Mouse (Mus musculus): Measurements from ENCODE around the gene Zfp383. TPM values are rescaled to one million over a fixed set of nuclear protein-coding genes. Genes with fewer than 3 reads are reported as not detected.

The Zfp383 gene
- polyA plus RNA-seq, 1 experiment from 2014 or later = 12.6 TPM

- DNase-seq (ENCODE audit: low spot score) (no peak), ATAC-seq (replicated peaks; ENCODE audit: insufficient number of reproducible peaks, low FRiP score, low TSS enrichment, low read depth) (no peak)
- Histone ChIP-seq H3K9ac (replicated peaks; ENCODE audit: low read length) (no peak overlapping the region), H3K27me3 (ENCODE audit: control insufficient read depth, insufficient read depth, low read length) (no peaks in the 10 kb centered on the region), H3K4me3 (ENCODE audit: low read depth, low read length) (no peak overlapping the region), H3K4me2 (ENCODE audit: low read depth, low read length) (no peak overlapping the region), H3K4me1 (ENCODE audit: control insufficient read depth, insufficient read depth, low read length) (no peaks in the 10 kb centered on the region; the same call in 1 of the 2 replicates), H3K27ac (replicated peaks; ENCODE audit: low read depth, low read length) (no peak overlapping the region), H3K9me3 (replicated peaks; ENCODE audit: control insufficient read depth, low read length) (no peaks in the 10 kb centered on the region), H3K36me3 (replicated peaks; ENCODE audit: control insufficient read depth, insufficient read depth, low read depth, low read length) (peaks cover 20% of the 10 kb centered on the region)
- 94% methylated on average over 13 of the region's 13 CpGs for WGBS
Observed at GRCm38 (mm10) chr7:29912172-29912571, 4.1 kb downstream of the Zfp383 start.

- no peak for ATAC-seq (replicated peaks; ENCODE audit: insufficient number of reproducible peaks, low FRiP score, low TSS enrichment, low read depth)
- no peak overlapping the region for H3K4me3 ChIP-seq (ENCODE audit: low read depth, low read length)
- no peak for DNase-seq (ENCODE audit: low spot score)
- peaks cover 20% of the 10 kb centered on the region for H3K36me3 ChIP-seq (replicated peaks; ENCODE audit: control insufficient read depth, insufficient read depth, low read depth, low read length)
- H3K9ac ChIP-seq (replicated peaks; ENCODE audit: low read length) = no peak overlapping the region
- no peak overlapping the region for H3K4me2 ChIP-seq (ENCODE audit: low read depth, low read length)
- H3K27ac ChIP-seq (replicated peaks; ENCODE audit: low read depth, low read length) = no peak overlapping the region
- 46% methylated on average over 6 of the region's 6 CpGs for WGBS
- H3K9me3 ChIP-seq (replicated peaks; ENCODE audit: control insufficient read depth, low read length) = no peaks in the 10 kb centered on the region
- H3K4me1 ChIP-seq (ENCODE audit: control insufficient read depth, insufficient read depth, low read length) = no peaks in the 10 kb centered on the region
- no peaks in the 10 kb centered on the region for H3K27me3 ChIP-seq (ENCODE audit: control insufficient read depth, insufficient read depth, low read length)
Observed at GRCm38 (mm10) chr7:29917371-29918061, 9.5 kb downstream of the Zfp383 start.

DNA sequence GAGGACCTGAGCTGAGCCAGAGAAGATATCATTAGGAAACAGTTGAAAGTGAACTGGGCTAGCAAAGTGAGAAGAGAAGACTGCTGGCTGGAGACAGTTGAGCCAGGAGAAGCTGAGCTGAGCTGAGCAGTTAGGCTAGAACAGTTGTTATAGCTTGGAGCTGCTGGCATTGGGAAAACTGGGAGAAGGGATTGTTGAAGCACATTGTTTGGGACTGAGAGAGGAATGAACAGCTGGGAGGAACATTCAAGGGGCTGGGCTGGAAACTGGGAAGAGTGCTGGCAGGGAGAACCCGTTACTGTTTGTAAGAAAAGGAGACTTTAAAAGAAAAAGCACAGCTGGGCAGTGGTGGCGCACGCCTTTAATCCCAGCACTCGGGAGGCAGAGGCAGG, 10.0 kb downstream of the Zfp383 start:
- H3K27ac ChIP-seq (replicated peaks; ENCODE audit: low read depth, low read length) = no peak overlapping the region
- no peak overlapping the region for H3K4me3 ChIP-seq (ENCODE audit: low read depth, low read length)
- H3K36me3 ChIP-seq (replicated peaks; ENCODE audit: control insufficient read depth, insufficient read depth, low read depth, low read length) = peaks cover 20% of the 10 kb centered on the region
- no peak overlapping the region for H3K9ac ChIP-seq (replicated peaks; ENCODE audit: low read length)
- no peaks in the 10 kb centered on the region for H3K27me3 ChIP-seq (ENCODE audit: control insufficient read depth, insufficient read depth, low read length)
- DNase-seq (ENCODE audit: low spot score) = no peak
- ATAC-seq (replicated peaks; ENCODE audit: insufficient number of reproducible peaks, low FRiP score, low TSS enrichment, low read depth) = no peak
- H3K4me1 ChIP-seq (ENCODE audit: control insufficient read depth, insufficient read depth, low read length) = no peaks in the 10 kb centered on the region
- WGBS = 84% methylated on average over 4 of the region's 4 CpGs
- no peak overlapping the region for H3K4me2 ChIP-seq (ENCODE audit: low read depth, low read length)
- H3K9me3 ChIP-seq (replicated peaks; ENCODE audit: control insufficient read depth, low read length) = no peaks in the 10 kb centered on the region

GRCm38 (mm10) chr7:29921439-29922093, 13.5 kb downstream of the Zfp383 start:
- H3K36me3 ChIP-seq (replicated peaks; ENCODE audit: control insufficient read depth, insufficient read depth, low read depth, low read length) = no peaks in the 10 kb centered on the region
- H3K4me1 ChIP-seq (ENCODE audit: control insufficient read depth, insufficient read depth, low read length) = no peaks in the 10 kb centered on the region
- H3K27me3 ChIP-seq (ENCODE audit: control insufficient read depth, insufficient read depth, low read length) = no peaks in the 10 kb centered on the region
- no peak for ATAC-seq (replicated peaks; ENCODE audit: insufficient number of reproducible peaks, low FRiP score, low TSS enrichment, low read depth)
- DNase-seq (ENCODE audit: low spot score) = no peak
- H3K27ac ChIP-seq (replicated peaks; ENCODE audit: low read depth, low read length) = no peak overlapping the region
- WGBS = 85% methylated on average over 6 of the region's 6 CpGs
- H3K9me3 ChIP-seq (replicated peaks; ENCODE audit: control insufficient read depth, low read length) = no peaks in the 10 kb centered on the region
- H3K4me3 ChIP-seq (ENCODE audit: low read depth, low read length) = no peak overlapping the region
- no peak overlapping the region for H3K9ac ChIP-seq (replicated peaks; ENCODE audit: low read length)
- H3K4me2 ChIP-seq (ENCODE audit: low read depth, low read length) = no peak overlapping the region

- H3K4me1 ChIP-seq (ENCODE audit: control insufficient read depth, insufficient read depth, low read length) = no peaks in the 10 kb centered on the region
- no peaks in the 10 kb centered on the region for H3K36me3 ChIP-seq (replicated peaks; ENCODE audit: control insufficient read depth, insufficient read depth, low read depth, low read length)
- 27% methylated on average over 2 of the region's 2 CpGs for WGBS
- DNase-seq (ENCODE audit: low spot score) (no peak), ATAC-seq (replicated peaks; ENCODE audit: insufficient number of reproducible peaks, low FRiP score, low TSS enrichment, low read depth) (no peak; the same call in 1 of the 2 replicates)
- no peak overlapping the region for H3K27ac ChIP-seq (replicated peaks; ENCODE audit: low read depth, low read length)
- H3K4me2 ChIP-seq (ENCODE audit: low read depth, low read length) = no peak overlapping the region
- no peak overlapping the region for H3K9ac ChIP-seq (replicated peaks; ENCODE audit: low read length)
- H3K27me3 ChIP-seq (ENCODE audit: control insufficient read depth, insufficient read depth, low read length) = no peaks in the 10 kb centered on the region
- H3K9me3 ChIP-seq (replicated peaks; ENCODE audit: control insufficient read depth, low read length) = no peaks in the 10 kb centered on the region
- H3K4me3 ChIP-seq (ENCODE audit: low read depth, low read length) = no peak overlapping the region
Observed at GRCm38 (mm10) chr7:29922780-29923179, 14.8 kb downstream of the Zfp383 start.

DNA sequence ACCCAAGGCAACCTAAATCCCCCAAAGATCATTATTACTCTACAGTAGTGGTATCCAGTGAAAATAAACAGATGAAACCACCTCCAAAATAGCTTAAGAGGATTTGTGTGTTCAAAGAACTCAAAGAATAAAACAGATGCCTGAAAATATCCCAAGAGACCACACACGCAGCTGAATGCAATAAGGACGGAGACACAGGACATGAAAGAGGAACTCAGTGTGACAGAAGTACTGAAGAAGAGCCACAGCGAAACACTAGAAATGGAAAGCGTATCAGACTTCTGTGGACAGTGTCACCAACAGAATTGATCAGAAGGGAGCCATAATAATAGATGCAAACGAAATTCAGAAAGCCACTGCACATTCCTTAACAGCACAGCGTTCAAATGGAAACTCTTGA, 30.8 kb downstream of the Zfp383 start:
- H3K4me2 ChIP-seq (ENCODE audit: low read depth, low read length) = no peak overlapping the region
- no peaks in the 10 kb centered on the region for H3K9me3 ChIP-seq (replicated peaks; ENCODE audit: control insufficient read depth, low read length)
- no peak for DNase-seq (ENCODE audit: low spot score)

GRCm38 (mm10) chr7:29941027-29941426, 33.0 kb downstream of the Zfp383 start:
- Histone ChIP-seq H3K27ac (replicated peaks; ENCODE audit: low read depth, low read length) (no peak overlapping the region), H3K4me3 (ENCODE audit: low read depth, low read length) (no peak overlapping the region), H3K4me1 (ENCODE audit: control insufficient read depth, insufficient read depth, low read length) (no peaks in the 10 kb centered on the region), H3K27me3 (ENCODE audit: control insufficient read depth, insufficient read depth, low read length) (no peaks in the 10 kb centered on the region), H3K4me2 (ENCODE audit: low read depth, low read length) (no peak overlapping the region), H3K9me3 (replicated peaks; ENCODE audit: control insufficient read depth, low read length) (no peaks in the 10 kb centered on the region), H3K36me3 (replicated peaks; ENCODE audit: control insufficient read depth, insufficient read depth, low read depth, low read length) (peaks cover 3% of the 10 kb centered on the region), H3K9ac (replicated peaks; ENCODE audit: low read length) (no peak overlapping the region)
- ATAC-seq (replicated peaks; ENCODE audit: insufficient number of reproducible peaks, low FRiP score, low TSS enrichment, low read depth) (no peak), DNase-seq (ENCODE audit: low spot score) (no peak)
- WGBS = 92% methylated on average over 11 of the region's 11 CpGs

More for the DNA sequence above, 30.8 kb downstream of the Zfp383 start:
- Histone ChIP-seq H3K27me3 (ENCODE audit: control insufficient read depth, insufficient read depth, low read length) (no peaks in the 10 kb centered on the region), H3K4me1 (ENCODE audit: control insufficient read depth, insufficient read depth, low read length) (no peaks in the 10 kb centered on the region), H3K36me3 (replicated peaks; ENCODE audit: control insufficient read depth, insufficient read depth, low read depth, low read length) (peaks cover 10% of the 10 kb centered on the region), H3K27ac (replicated peaks; ENCODE audit: low read depth, low read length) (no peak overlapping the region), H3K9ac (replicated peaks; ENCODE audit: low read length) (no peak overlapping the region), H3K4me3 (ENCODE audit: low read depth, low read length) (no peak overlapping the region)
- ATAC-seq (replicated peaks; ENCODE audit: insufficient number of reproducible peaks, low FRiP score, low TSS enrichment, low read depth) = no peak
- WGBS = 86% methylated on average over 6 of the region's 6 CpGs

- Histone ChIP-seq H3K4me1 (ENCODE audit: control insufficient read depth, insufficient read depth, low read length) (no peaks in the 10 kb centered on the region), H3K4me2 (ENCODE audit: low read depth, low read length) (no peak overlapping the region), H3K9me3 (replicated peaks; ENCODE audit: control insufficient read depth, low read length) (no peaks in the 10 kb centered on the region), H3K27me3 (ENCODE audit: control insufficient read depth, insufficient read depth, low read length) (no peaks in the 10 kb centered on the region), H3K9ac (replicated peaks; ENCODE audit: low read length) (no peak overlapping the region), H3K27ac (replicated peaks; ENCODE audit: low read depth, low read length) (no peak overlapping the region), H3K4me3 (ENCODE audit: low read depth, low read length) (no peak overlapping the region), H3K36me3 (replicated peaks; ENCODE audit: control insufficient read depth, insufficient read depth, low read depth, low read length) (peaks cover 3% of the 10 kb centered on the region)
- WGBS = 49% methylated on average over 2 of the region's 2 CpGs
- no peak for ATAC-seq (replicated peaks; ENCODE audit: insufficient number of reproducible peaks, low FRiP score, low TSS enrichment, low read depth)
- DNase-seq (ENCODE audit: low spot score) = no peak
Observed at GRCm38 (mm10) chr7:29942740-29943139, 34.7 kb downstream of the Zfp383 start.

Data from embryonic facial prominence, embryonic 11.5 days (tissue).